Mouse (Mus musculus): ENCODE data around the gene Rnf39.

Gene Rnf39

GRCm38 (mm10) chr17:36942791-36943471, at the start of gene Rnf39:
TSS of gene Rnf39 (plus strand) at chr17:36942918.
- peak; percentile 12 for DNase-seq

GRCm38 (mm10) chr17:36893387-36893786, 49.3 kb upstream of the Rnf39 start:
- no peak for DNase-seq

DNA sequence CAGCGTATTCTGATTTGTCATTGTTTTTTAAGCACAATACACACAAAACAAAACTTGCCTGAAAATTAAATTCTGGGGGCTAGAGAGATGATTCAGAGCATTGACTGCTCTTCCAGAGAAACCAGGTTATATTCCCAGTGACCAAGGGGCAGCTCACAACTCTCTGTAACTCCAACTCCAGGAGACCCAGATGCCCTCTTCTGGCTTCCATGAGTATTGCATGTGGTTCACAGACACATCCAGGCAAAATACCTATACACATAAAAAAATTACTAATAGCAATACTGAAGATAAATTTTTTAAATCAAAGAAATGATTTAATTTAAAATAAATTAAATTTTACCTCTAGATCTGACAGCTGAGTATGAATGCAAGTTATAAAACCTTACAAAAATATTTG, 46.1 kb upstream of the Rnf39 start:
- peak; percentile 42 for DNase-seq

DNA sequence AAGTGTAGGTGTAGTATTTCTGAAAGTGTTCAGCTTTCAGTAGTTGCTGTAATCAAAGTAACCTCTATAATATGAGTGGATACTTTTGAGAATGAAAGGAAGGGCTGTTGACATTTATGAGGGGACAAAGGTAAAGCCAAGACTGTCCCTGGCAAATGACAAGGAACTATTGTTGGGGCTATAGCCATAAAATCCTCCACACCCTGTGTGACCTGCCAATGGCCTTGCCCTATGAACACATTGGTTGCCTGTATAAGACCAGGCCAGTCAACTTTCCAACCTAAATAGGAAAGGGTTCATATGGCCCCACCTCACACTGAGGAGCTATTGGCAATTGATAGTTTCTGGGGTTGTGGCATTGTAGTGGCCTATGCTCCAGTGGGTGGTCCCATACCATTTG, 45.7 kb upstream of the Rnf39 start:
- DNase-seq = no peak

GRCm38 (mm10) chr17:36897552-36898205, 45.0 kb upstream of the Rnf39 start, which contains the start of gene Trim31:
TSS of gene Trim31 (plus strand) at chr17:36898118.
- no peak for DNase-seq

DNA sequence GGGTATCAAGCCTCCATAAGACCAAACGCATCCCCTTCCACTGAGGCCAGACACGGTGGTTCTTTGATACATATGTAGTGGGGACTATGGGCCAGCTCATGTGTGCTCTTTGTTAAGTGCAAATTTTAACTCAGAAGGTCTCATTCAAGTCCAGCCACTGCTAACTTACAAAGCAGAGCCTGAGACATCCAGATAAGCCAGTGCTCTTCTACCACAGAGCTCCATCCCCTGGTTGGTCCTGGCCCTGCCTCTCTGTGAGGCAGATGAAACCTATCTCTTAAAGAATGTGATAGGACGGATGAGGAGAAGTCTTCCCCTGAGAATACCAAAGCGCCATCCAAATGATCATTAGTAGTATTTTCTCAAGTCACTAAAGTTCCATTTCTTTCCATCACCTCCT, 43.3 kb upstream of the Rnf39 start:
- no peak for DNase-seq

- DNase-seq = no peak
Observed at GRCm38 (mm10) chr17:36900001-36900400, 42.7 kb upstream of the Rnf39 start.

DNA sequence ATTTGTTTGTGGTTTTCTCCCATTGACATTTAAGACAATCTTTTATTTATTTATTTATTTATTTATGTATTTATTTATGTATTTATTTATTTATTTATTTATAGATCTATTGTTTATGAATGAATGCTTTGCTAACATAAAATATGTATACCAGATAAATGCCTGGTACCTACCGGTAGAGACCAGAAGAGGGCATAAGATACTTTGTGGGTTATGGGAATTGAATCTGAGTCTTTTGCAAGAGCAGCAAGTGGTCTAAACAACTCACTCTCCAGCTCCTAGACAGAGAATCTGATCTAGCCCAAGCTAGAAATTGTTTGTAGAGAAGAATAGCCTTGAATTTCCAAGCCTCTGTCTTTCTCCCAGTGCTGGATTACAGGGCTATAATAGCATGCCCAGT, 42.0 kb upstream of the Rnf39 start:
- no peak for DNase-seq

DNA sequence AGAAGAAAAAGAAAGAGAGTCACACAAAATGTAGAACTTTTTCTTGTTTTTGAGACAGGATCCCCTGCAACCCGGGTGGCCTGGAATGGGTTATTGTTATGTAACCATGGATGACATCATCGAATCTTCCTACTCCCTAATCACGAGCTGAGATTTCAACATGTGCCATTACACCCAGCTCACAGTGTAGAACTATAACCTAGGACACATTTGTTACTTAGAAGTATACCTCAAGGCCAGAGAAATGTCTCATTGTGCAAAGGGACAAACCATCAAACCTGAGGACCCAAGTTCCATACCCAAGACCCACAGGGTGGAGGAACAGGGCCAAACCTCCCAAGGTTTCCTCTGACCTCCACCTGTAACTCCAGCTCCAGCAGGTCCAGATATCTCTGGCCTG, 39.1 kb upstream of the Rnf39 start:
- no peak for DNase-seq

GRCm38 (mm10) chr17:36908235-36908634, 34.5 kb upstream of the Rnf39 start:
- DNase-seq = peak; percentile 22

DNA sequence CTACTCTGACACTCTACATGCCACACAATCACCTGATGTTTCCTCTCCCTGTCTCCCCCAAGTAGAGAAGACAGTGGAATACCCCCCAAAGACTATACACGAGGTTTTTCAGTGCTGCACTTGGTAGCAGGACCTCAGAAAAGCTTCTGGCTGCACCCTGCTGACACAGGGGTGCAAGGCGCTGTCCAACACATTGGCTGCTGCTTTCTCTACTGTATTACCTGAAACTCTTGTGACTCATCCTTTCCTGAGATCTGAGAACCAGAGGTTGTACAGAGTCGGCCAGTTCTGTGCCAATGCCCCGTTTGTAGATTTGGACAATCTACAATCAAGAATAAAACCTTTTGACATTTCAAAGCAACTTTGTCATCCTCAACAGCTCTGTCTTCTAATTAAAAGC, 32.9 kb upstream of the Rnf39 start:
- DNase-seq = no peak

DNA sequence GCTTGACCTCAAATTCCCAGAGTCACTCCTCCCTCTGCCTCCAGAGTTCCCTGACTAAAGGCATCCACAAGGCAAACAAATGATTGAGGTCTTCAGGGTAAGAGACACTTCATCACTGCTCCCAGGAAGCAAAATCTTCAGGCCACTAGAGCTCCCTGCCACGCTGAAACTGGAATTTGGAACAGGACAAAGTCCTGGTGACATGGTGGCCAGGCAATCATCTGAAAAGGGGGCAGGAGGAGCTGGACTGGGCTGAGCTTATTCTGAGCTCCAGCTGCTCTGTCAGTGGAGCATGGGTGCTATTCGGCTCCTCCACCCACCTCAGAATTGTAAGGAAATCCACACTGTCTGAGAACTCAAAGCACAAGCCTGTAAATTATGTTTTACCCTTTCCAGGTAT, 30.7 kb upstream of the Rnf39 start:
- no peak for DNase-seq

- peak; percentile 88 for DNase-seq
Observed at GRCm38 (mm10) chr17:36914108-36914507, 28.6 kb upstream of the Rnf39 start.

- peak; percentile 78 for DNase-seq
Observed at GRCm38 (mm10) chr17:36915076-36915475, 27.6 kb upstream of the Rnf39 start.

GRCm38 (mm10) chr17:36920239-36920638, 22.5 kb upstream of the Rnf39 start:
- no peak for DNase-seq

DNA sequence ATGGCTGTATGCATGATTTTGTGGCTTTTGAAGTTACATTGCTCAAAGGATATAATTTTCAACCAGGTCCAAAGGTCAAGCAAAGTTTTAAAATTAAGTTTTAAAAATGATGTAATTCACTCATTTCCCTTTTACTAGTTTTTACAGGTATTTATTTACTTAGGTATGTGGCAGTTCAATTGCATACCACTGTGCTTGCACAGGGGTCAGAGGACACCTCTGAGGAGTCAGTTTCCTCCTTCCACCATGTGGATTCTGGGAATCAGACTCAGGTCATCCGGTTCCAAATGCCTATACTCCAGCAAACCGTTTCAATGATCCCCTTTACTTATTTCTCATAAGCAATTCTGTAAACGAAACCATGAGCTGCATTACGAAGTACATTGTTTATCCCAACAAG, 20.0 kb upstream of the Rnf39 start:
- no peak for DNase-seq

DNA sequence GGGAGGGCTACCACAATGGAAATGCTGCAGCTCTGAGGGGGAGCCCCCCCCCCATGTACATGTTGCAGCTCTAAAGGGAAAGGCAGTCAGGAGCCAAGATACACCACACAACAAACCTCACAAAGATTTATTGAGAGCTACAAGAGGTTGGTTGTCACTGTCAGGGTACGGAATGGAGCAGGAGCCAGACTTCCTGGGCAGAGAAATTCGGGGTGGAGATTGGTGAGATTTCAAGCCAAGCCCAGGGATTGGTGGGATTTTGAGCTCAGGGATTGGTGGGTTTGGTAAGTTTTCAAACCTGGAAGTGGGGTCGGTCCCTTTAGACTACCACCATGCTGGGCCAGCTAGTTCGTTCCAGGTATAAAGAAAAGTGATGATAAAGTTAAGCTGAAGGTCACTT, 19.2 kb upstream of the Rnf39 start:
- DNase-seq = no peak

- no peak for DNase-seq
Observed at GRCm38 (mm10) chr17:36927496-36928120, 15.1 kb upstream of the Rnf39 start.

GRCm38 (mm10) chr17:36929236-36929932, 13.3 kb upstream of the Rnf39 start:
- no peak for DNase-seq

DNA sequence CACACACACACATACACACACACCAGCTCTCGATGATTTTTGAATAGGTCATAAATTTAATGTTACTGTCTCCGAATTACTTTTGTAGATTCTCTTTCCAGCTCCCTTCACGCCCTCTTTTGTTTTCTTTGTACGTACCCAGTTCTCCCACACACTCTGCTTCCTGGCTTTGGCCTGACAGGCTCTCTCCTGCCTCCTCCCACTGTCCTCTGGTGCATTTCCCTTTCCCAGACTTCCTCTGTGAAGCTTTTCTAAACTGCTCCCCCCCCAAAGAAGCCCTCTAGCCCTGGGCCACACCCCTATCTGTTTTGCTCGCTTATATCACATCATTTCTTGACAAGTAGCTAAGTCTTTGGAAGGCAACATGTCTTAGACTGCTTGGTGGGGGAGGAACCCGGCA, 12.5 kb upstream of the Rnf39 start:
- no peak for DNase-seq

GRCm38 (mm10) chr17:36931130-36931529, 11.6 kb upstream of the Rnf39 start:
- no peak for DNase-seq

DNA sequence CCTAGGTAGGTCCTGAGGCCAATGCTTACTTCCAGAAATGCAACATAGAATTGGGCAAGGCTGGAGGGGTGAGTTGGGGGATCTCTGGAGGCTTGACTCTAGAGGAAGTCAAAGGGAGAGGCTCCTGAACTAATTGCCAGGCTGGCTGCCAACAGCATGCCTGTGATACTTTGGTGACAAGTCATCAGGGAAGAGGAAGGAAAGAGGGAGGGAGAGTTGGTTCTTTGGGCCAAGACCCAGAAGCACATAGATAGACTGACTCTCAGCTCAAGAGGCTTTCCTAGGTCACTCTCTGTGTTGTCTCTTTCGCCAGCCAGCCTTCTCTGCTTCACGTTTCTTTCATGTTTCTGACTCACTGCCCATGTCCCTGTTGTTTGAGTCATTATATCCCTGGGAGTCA, 10.9 kb upstream of the Rnf39 start:
- no peak for DNase-seq

DNA sequence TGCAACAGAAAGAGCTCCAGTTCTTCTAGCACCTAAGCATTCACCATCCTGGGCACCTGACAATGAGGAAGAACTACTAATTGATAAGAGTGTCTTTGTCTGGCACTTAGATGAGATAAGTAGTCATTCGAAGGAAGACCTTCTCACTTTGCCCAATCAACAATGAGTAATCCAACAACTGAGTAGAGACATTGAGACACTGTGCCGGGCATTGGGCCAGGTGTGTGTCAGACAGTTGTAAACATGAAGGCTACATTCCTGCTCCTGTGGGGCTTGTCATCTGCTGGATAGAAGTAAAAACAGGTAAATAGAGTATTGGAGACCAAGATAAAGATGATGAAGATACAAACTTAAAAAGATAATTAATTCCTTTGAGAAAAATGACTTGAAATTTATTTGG, 4.7 kb upstream of the Rnf39 start:
- no peak for DNase-seq

DNA sequence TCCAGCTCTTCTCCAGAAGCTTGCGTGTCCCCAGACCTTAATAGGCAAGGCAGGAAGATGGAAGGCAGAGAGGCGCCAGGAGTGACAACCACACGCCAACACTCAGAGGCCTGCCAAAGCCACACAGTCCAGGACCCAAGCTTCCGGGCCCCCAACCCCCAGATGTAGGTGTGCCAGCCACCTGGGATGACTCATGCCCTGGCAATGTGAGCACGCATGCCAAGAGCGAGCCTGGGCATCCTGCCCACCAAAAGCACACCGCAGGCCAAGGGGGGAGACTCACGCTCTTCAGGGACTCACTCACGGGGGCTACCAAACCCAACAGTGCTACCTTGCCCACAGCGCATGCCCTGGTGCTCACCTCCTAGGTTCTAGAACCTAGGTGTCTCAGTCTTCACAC, 327 bp upstream of the Rnf39 start:
- DNase-seq = no peak

All from embryo, embryonic 11 days (tissue).